Mouse (Mus musculus): Measurements from ENCODE around the gene Plcb4.

DNA sequence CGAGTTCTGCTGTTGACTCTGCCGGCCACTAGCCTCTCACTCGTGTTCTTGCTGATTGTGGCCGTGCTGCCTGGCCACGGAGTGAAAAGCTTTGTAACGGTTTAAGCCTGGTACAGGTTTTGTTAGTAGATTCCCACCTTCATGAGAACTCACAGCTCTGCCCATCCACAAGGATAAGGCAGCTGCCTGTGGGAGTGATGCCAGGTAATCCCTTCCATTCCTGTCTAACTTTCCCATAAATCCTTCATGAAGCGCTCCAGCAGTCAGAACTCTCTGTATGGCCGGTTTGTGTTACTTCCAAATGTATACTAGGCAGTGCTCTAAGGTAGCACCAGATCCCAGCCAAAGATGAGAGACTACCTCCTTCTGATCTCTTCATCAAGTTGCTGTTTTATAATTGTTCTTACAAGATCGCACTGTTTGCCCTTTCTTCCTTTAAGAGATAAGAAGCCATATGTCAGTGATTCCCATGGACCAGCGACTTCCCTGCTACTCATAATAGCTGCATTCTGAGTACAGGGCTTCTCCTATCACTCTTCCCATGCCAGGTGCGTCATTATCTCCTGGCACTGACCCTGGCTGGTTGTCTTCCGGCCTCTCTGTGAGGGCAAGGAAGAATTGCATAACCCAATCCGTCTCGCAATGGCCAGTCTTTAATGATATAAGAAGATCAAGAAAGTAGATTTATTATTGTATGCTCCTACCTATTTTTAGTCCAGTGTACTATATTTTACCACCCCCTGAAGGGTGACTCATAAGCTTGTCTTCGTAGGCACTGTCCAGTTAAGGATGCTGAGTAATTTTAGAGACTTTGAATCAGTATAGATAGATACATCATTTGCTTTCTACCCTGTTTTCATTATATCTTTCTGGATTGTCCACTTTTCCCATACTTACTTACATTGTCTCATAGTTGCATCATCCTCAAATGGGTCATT is 147.2 kb downstream of the Plcb4 start:
- TF ChIP-seq POLR2A (IDR thresholded peaks at IDR 0.05; ENCODE audit: borderline replicate concordance, extremely low read depth, low read depth, low read length) (no peak), CTCF (IDR thresholded peaks at IDR 0.05; ENCODE audit: insufficient read depth, low read length) (no peak)
